Mouse (Mus musculus) C2C12 (cell line): ENCODE results near the gene Kidins220. TPM values are rescaled to one million over a fixed set of nuclear protein-coding genes. Genes with fewer than 3 reads are reported as not detected.

Source experiments
- H3K27me3 ChIP-seq: one replicate; pipeline ENCODE4 v1.6.1; 2011; ENCODE audit not compliant: control insufficient read depth, insufficient read depth, insufficient read length
- H3K36me3 ChIP-seq: one replicate; pipeline ENCODE4 v1.6.1; 2011; ENCODE audit not compliant: control insufficient read depth, insufficient read depth
- H3K4me3 ChIP-seq: one replicate; pipeline ENCODE4 v1.5.1; 2011; ENCODE audit warnings: mild to moderate bottlenecking, control low read depth; ENCODE audit not compliant: poor library complexity, insufficient read depth, severe bottlenecking
- H3K79me2 ChIP-seq: one replicate; pipeline ENCODE4 v1.6.1; 2011; ENCODE audit not compliant: control insufficient read depth, insufficient read depth
- H3K79me3 ChIP-seq: one replicate; pipeline ENCODE4 v1.6.1; 2011; ENCODE audit warnings: low read depth, control low read depth
- H3ac ChIP-seq: one replicate; pipeline ENCODE3; 2011; ENCODE audit warnings: low read depth; ENCODE audit not compliant: control insufficient read depth, insufficient read length
- CEBPB ChIP-seq: IDR thresholded peaks from one replicate; pipeline ENCODE4 v1.6.1; 2011; ENCODE audit warnings: low read depth, mild to moderate bottlenecking, control low read depth, moderate library complexity
- CTCF ChIP-seq: IDR thresholded peaks from one replicate; pipeline ENCODE4 v1.5.1; 2011; ENCODE audit not compliant: control insufficient read depth, insufficient read depth, insufficient read length
- FOSL1 ChIP-seq: IDR thresholded peaks from one replicate; pipeline ENCODE4 v1.8.0; 2011; ENCODE audit warnings: mild to moderate bottlenecking, low read length; ENCODE audit not compliant: poor library complexity, insufficient read depth, severe bottlenecking
- MAX ChIP-seq: IDR thresholded peaks from one replicate; pipeline ENCODE4 v1.6.1; 2011; ENCODE audit warnings: mild to moderate bottlenecking, control low read depth
- MYOD1 ChIP-seq: IDR thresholded peaks from one replicate; pipeline ENCODE4 v1.6.1; 2011; ENCODE audit warnings: low read depth; ENCODE audit not compliant: control insufficient read depth, insufficient read length
- MYOG ChIP-seq: IDR thresholded peaks from one replicate; pipeline ENCODE4 v1.6.1; 2011; ENCODE audit not compliant: control insufficient read depth, insufficient read length; ENCODE audit errors: extremely low read depth
- USF1 ChIP-seq: IDR thresholded peaks from one replicate; pipeline ENCODE4 v1.6.1; 2011; ENCODE audit warnings: low read depth, mild to moderate bottlenecking, control low read depth, moderate library complexity
- polyA plus RNA-seq: library from polyadenylated mRNA; unstranded; fragments of >200 nt; fragmentation: generic; extraction: Trizol; gene quantifications from one replicate; pipeline ENCODE4 v1.2.1, GENCODE M21; 2012; ENCODE audit warnings: missing spikeins

The Kidins220 gene
- polyA plus RNA-seq, 1 experiment, result 8.9 TPM

DNA sequence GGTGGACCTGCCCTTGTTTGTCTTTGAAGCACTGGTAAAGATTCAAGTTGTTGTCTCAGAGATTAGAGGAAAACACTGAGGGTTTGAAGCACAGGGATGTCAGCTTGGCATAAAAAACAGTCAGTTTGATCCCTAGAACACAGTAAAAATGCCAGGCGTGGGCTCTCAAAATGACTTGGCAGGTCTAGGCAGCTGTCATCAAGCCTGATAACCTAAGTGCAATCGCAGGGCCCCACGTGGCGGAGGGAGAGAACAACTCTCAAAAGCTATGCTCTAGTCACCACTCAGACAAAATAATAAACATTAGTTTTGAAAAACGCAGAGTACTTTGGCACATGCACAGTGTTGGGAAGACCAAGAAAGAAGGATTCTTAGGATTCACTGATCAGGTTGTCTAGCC is 10.5 kb downstream of the Kidins220 start:
- Histone ChIP-seq H3K79me2 (peaks cover 9% of the 10 kb centered on the region), H3K27me3 (no peaks in the 10 kb centered on the region), H3K36me3 (peaks cover 13% of the 10 kb centered on the region), H3K79me3 (no peaks in the 10 kb centered on the region), H3ac (no peak overlapping the region), H3K4me3 (no peak overlapping the region)
- no peak for TF ChIP-seq CTCF
- TF ChIP-seq FOSL1, result no peak
- TF ChIP-seq CEBPB, result no peak
- no peak for TF ChIP-seq MAX
- no peak for TF ChIP-seq USF1
- no peak for TF ChIP-seq MYOD1
- TF ChIP-seq MYOG, result no peak

DNA sequence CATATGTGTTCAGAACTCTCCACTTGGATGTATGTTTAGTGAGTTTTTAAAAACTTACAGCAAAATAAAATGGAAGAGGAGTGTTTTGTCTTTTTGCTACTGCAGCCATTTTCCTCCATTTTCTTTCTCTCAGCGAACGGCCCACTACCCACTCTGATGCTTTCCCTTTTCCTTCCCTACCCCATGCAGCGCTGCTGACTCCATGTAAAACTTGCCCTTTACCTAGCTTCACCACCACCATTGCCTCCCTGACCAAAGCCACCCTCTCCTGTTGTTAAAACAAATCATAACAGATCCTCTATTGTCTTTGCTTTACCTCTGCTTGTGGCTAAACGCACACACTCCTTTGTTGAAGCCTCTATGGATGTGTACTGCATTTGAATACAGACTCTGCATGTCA is 20.6 kb downstream of the Kidins220 start:
- no peaks in the 10 kb centered on the region for H3K79me3 ChIP-seq
- TF ChIP-seq CEBPB, result no peak
- TF ChIP-seq MYOD1, result no peak
- TF ChIP-seq FOSL1, result no peak
- no peak for TF ChIP-seq MAX
- no peak for TF ChIP-seq CTCF
- TF ChIP-seq USF1, result no peak
- TF ChIP-seq MYOG, result no peak
- no peak overlapping the region for H3K4me3 ChIP-seq
- no peak overlapping the region for H3ac ChIP-seq
- peaks cover 32% of the 10 kb centered on the region for H3K36me3 ChIP-seq
- H3K27me3 ChIP-seq, result no peaks in the 10 kb centered on the region
- no peaks in the 10 kb centered on the region for H3K79me2 ChIP-seq

- TF ChIP-seq CTCF, result no peak
- TF ChIP-seq CEBPB, result no peak
- TF ChIP-seq USF1, result no peak
- no peak for TF ChIP-seq MYOD1
- TF ChIP-seq FOSL1, result no peak
- TF ChIP-seq MAX, result no peak
- no peak for TF ChIP-seq MYOG
- Histone ChIP-seq H3K79me2 (no peaks in the 10 kb centered on the region), H3K36me3 (peaks cover 51% of the 10 kb centered on the region), H3K4me3 (no peak overlapping the region), H3K27me3 (no peaks in the 10 kb centered on the region), H3ac (no peak overlapping the region), H3K79me3 (no peaks in the 10 kb centered on the region)
These were observed 30.6 kb downstream of the Kidins220 start for GRCm38 (mm10) chr12:25005350-25005749.

DNA sequence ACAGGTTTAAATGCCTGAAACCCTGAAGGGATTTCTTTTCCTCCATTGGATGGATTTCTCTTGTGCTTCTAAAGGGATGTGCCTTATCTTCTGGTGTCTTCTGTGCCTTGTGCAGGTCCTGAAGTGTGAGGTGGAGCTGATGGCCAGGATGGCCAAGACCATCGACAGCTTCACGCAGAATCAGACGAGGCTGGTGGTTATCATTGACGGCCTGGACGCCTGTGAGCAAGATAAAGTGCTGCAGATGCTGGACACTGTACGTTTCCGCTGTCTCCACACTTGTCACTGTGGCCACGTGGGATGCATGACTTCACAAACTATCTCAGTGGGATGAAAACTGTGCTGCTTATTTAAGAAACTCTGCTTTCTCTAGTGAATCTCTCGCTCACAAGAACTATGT is 35.2 kb downstream of the Kidins220 start:
- peaks cover 48% of the 10 kb centered on the region for H3K36me3 ChIP-seq

GRCm38 (mm10) chr12:25010416-25010815 is 35.7 kb downstream of the Kidins220 start:
- H3K27me3 ChIP-seq, result no peaks in the 10 kb centered on the region
- TF ChIP-seq CTCF (no peak), FOSL1 (no peak), MYOD1 (no peak), MAX (no peak), MYOG (no peak), USF1 (no peak), CEBPB (no peak)
- no peaks in the 10 kb centered on the region for H3K79me3 ChIP-seq
- no peak overlapping the region for H3K4me3 ChIP-seq
- H3K79me2 ChIP-seq, result no peaks in the 10 kb centered on the region
- no peak overlapping the region for H3ac ChIP-seq
- peaks cover 48% of the 10 kb centered on the region for H3K36me3 ChIP-seq

More for the DNA sequence above, 35.2 kb downstream of the Kidins220 start:
- TF ChIP-seq MAX (no peak), MYOG (no peak), USF1 (no peak), MYOD1 (no peak), FOSL1 (no peak)
- Histone ChIP-seq H3K79me2 (no peaks in the 10 kb centered on the region), H3K27me3 (no peaks in the 10 kb centered on the region), H3K79me3 (no peaks in the 10 kb centered on the region), H3K4me3 (no peak overlapping the region), H3ac (no peak overlapping the region)

DNA sequence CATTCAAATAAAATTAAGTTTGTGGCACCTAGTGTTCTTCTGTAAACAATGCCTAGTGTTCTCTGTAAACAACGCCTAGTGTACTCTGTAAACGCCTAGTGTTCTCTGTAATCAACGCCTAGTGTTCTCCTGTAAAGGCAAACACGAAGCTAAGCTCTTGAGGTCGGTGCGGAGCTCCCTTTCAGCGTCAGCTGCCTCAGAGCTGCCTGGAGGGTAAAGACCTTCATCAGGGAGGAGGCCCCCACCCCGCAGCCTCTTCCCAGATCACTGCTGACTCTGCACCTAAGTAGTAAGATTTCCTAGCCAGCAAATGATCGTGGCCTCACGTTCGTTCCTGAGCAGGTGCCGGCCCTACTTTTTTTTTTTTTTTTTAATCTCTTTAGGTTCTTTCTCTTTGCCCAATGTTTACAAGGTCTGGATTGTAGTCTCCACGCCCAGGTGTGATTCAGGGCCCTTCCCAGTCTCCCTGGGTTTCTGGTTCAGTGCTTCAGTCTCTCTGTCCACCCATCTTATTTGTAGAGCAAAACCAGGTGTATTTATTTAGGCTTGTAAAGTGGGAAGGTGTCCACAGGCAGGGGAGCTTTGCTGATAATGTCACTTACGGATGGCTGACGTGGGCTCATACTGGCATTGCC is 37.1 kb downstream of the Kidins220 start:
- H3K79me2 ChIP-seq, result no peaks in the 10 kb centered on the region
- no peaks in the 10 kb centered on the region for H3K27me3 ChIP-seq
- H3K36me3 ChIP-seq, result peaks cover 55% of the 10 kb centered on the region
- TF ChIP-seq CEBPB, result no peak
- no peak for TF ChIP-seq USF1
- no peak for TF ChIP-seq MYOD1
- no peak for TF ChIP-seq MAX
- TF ChIP-seq FOSL1, result no peak
- no peak for TF ChIP-seq CTCF
- no peak for TF ChIP-seq MYOG
- H3K4me3 ChIP-seq, result no peak overlapping the region
- no peak overlapping the region for H3ac ChIP-seq
- H3K79me3 ChIP-seq, result no peaks in the 10 kb centered on the region
